Mouse (Mus musculus) heart, embryonic 10.5 days (tissue): ENCODE results near the gene Dnmt3a. TPM values are rescaled to one million over a fixed set of nuclear protein-coding genes. Genes with fewer than 3 reads are reported as not detected.

Experiments used
- DNase-seq: peaks from one replicate; pipeline ENCODE4 v3.0.0-alpha.2; 2017; ENCODE audit warnings: low spot score
- H3K27ac ChIP-seq: fragments of 300-500 bp; sonication (generic); 2 replicates; pipeline ENCODE4 v1.5.1; 2016; ENCODE audit warnings: mild to moderate bottlenecking
- H3K27me3 ChIP-seq: fragments of 300-500 bp; sonication (generic); 2 replicates; pipeline ENCODE4 v1.6.1; 2016; ENCODE audit warnings: mild to moderate bottlenecking; ENCODE audit not compliant: poor library complexity, insufficient read depth, severe bottlenecking
- H3K36me3 ChIP-seq: fragments of 300-500 bp; sonication (generic); 2 replicates; pipeline ENCODE4 v1.6.1; 2016; ENCODE audit warnings: mild to moderate bottlenecking, moderate library complexity
- H3K4me1 ChIP-seq: fragments of 300-500 bp; sonication (generic); 2 replicates; pipeline ENCODE4 v1.6.1; 2016; ENCODE audit warnings: mild to moderate bottlenecking
- H3K4me3 ChIP-seq: fragments of 300-500 bp; sonication (generic); 2 replicates; pipeline ENCODE4 v1.5.1; 2016; ENCODE audit warnings: mild to moderate bottlenecking, moderate library complexity
- H3K9me3 ChIP-seq: fragments of 300-500 bp; sonication (generic); 2 replicates; pipeline ENCODE4 v1.6.1; 2016; ENCODE audit warnings: mild to moderate bottlenecking, moderate library complexity
- WGBS: fragments of 180-500 bp; shearing (Covaris S2); methylation state at CpG from one replicate; pipeline ENCODE4 v1.1.7; 2016; 5-methylcytosine and 5-hydroxymethylcytosine counted together
- polyA plus RNA-seq: library from polyadenylated mRNA; unstranded; fragments of >200 nt; fragmentation: Nextera tagmentation; extraction: Ambion mirVana; gene quantifications from 2 replicates; pipeline ENCODE4 v1.2.1, GENCODE M21; 2016

Gene Dnmt3a
- polyA plus RNA-seq, 1 experiment from 2014 or later = 154 TPM

DNA sequence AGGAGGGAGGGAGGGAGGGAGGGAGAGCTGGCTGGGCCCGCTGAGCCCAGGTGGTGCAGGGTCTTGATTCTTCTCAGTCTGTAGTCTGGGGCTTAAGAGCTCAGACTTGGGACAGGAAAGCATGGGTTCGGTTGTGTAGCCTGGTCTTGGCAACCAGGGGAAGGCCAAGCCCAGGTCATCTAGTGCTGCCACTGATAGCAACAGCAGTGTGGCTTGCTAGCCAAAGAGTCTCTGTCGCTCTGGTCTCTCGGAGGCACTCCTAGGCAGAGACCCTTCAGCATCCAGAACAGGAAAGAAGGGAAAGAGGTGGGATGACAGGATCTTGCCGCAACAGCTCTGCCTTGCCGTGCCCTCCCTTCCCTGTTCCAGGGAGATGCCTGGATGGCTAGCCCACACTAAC is 6.4 kb downstream of the Dnmt3a start:
- 41% methylated on average over 6 of the region's 6 CpGs for WGBS
- Histone ChIP-seq H3K27me3 (no peaks in the 10 kb centered on the region), H3K27ac (peak overlapping the region; percentile 36; the same call in 1 of the 2 replicates), H3K4me1 (peaks cover 71% of the 10 kb centered on the region), H3K9me3 (no peaks in the 10 kb centered on the region), H3K4me3 (no peak overlapping the region), H3K36me3 (no peaks in the 10 kb centered on the region)
- DNase-seq = no peak

GRCm38 (mm10) chr12:3813138-3813537 is 7.3 kb downstream of the Dnmt3a start:
- H3K27ac ChIP-seq = no peak overlapping the region
- no peaks in the 10 kb centered on the region for H3K27me3 ChIP-seq
- no peak for DNase-seq
- no peak overlapping the region for H3K4me3 ChIP-seq
- H3K36me3 ChIP-seq = peaks cover 6% of the 10 kb centered on the region; the same call in 1 of the 2 replicates
- WGBS = 82% methylated on average over 8 of the region's 8 CpGs
- H3K4me1 ChIP-seq = peaks cover 69% of the 10 kb centered on the region
- H3K9me3 ChIP-seq = no peaks in the 10 kb centered on the region

GRCm38 (mm10) chr12:3815386-3815785 is 9.6 kb downstream of the Dnmt3a start:
- H3K36me3 ChIP-seq = peaks cover 8% of the 10 kb centered on the region; the same call in 1 of the 2 replicates
- H3K9me3 ChIP-seq = no peaks in the 10 kb centered on the region
- peaks cover 61% of the 10 kb centered on the region for H3K4me1 ChIP-seq
- DNase-seq = no peak
- H3K4me3 ChIP-seq = no peak overlapping the region
- no peak overlapping the region for H3K27ac ChIP-seq
- no peaks in the 10 kb centered on the region for H3K27me3 ChIP-seq
- 45% methylated on average over 6 of the region's 6 CpGs for WGBS

DNA sequence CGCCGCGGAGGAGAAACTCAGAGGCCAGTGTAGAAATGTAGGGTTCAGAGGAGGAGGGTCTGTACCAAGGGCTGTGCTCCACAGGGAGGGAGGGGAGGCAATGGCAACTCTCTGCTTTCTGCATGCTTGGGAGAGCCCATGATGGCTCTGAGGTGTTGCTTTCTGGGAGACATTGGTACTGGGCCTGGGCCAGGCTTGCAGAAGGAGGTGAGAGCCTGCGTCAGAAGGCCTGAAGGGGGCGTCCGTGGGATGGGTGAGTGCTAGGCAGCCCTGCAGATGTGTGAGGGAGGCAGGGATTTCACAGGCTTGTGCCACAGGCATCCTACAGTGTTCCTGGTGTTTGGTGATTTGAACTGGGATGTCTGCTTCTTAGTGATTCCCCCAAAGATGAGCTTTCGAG is 11.2 kb downstream of the Dnmt3a start:
- H3K4me3 ChIP-seq = no peak overlapping the region
- H3K27me3 ChIP-seq = no peaks in the 10 kb centered on the region
- H3K36me3 ChIP-seq = peaks cover 8% of the 10 kb centered on the region; the same call in 1 of the 2 replicates
- 58% methylated on average over 7 of the region's 7 CpGs for WGBS
- H3K27ac ChIP-seq = no peak overlapping the region
- H3K4me1 ChIP-seq = peaks cover 51% of the 10 kb centered on the region
- DNase-seq = no peak
- H3K9me3 ChIP-seq = no peaks in the 10 kb centered on the region

GRCm38 (mm10) chr12:3817566-3817965 is 11.8 kb downstream of the Dnmt3a start:
- Histone ChIP-seq H3K27ac (no peak overlapping the region), H3K36me3 (peaks cover 8% of the 10 kb centered on the region; the same call in 1 of the 2 replicates), H3K4me3 (no peak overlapping the region), H3K9me3 (no peaks in the 10 kb centered on the region), H3K27me3 (no peaks in the 10 kb centered on the region), H3K4me1 (peaks cover 48% of the 10 kb centered on the region)
- no peak for DNase-seq
- WGBS = 84% methylated on average over 5 of the region's 5 CpGs

- Histone ChIP-seq H3K9me3 (no peaks in the 10 kb centered on the region), H3K36me3 (peaks cover 8% of the 10 kb centered on the region; the same call in 1 of the 2 replicates), H3K4me3 (0 out of 2 replicates have a peak overlapping the region, but pooled peaks have one; percentile 13), H3K27me3 (no peaks in the 10 kb centered on the region), H3K4me1 (peaks cover 65% of the 10 kb centered on the region), H3K27ac (peak overlapping the region; percentile 54; the same call in 1 of the 2 replicates)
- no peak for DNase-seq
- 41% methylated on average over 4 of the region's 4 CpGs for WGBS
Observed at GRCm38 (mm10) chr12:3819899-3820298, 14.1 kb downstream of the Dnmt3a start.

DNA sequence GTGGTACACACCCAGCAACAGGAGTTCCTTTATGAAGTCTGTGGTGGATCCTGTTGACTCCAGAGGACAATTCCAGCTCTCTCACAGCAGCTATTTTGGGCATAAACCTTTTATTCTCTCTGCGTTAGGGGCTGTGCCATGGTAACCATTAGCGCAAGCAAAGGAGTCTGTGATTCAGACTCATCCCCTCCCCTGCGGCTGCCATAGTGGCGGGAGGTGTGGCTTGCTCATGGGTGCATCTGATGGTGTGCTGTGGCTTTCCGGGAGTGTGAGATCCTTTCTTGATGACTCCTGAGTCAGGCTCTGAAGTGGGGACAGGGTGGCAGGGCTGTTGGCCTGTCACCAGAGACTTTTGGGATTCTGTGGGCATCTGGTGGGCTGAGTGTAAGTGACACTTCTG is 17.6 kb downstream of the Dnmt3a start:
- Histone ChIP-seq H3K27ac (peak overlapping the region; percentile 3; the same call in 1 of the 2 replicates), H3K4me1 (peaks cover 68% of the 10 kb centered on the region), H3K36me3 (no peaks in the 10 kb centered on the region), H3K27me3 (no peaks in the 10 kb centered on the region), H3K4me3 (no peak overlapping the region), H3K9me3 (no peaks in the 10 kb centered on the region)
- 43% methylated on average over 5 of the region's 5 CpGs for WGBS
- no peak for DNase-seq

- no peak for DNase-seq
- H3K4me1 ChIP-seq = peaks cover 62% of the 10 kb centered on the region
- H3K27ac ChIP-seq = no peak overlapping the region; the same call in 1 of the 2 replicates
- H3K4me3 ChIP-seq = peak overlapping the region; percentile 31; the same call in 1 of the 2 replicates
- no peaks in the 10 kb centered on the region; the same call in 1 of the 2 replicates for H3K36me3 ChIP-seq
- H3K9me3 ChIP-seq = no peaks in the 10 kb centered on the region
- 69% methylated on average over 5 of the region's 5 CpGs for WGBS
- no peaks in the 10 kb centered on the region for H3K27me3 ChIP-seq
Observed at GRCm38 (mm10) chr12:3824906-3825713, 19.3 kb downstream of the Dnmt3a start.

GRCm38 (mm10) chr12:3825714-3826080 is 19.9 kb downstream of the Dnmt3a start:
- Histone ChIP-seq H3K4me1 (peaks cover 59% of the 10 kb centered on the region), H3K9me3 (no peaks in the 10 kb centered on the region), H3K36me3 (no peaks in the 10 kb centered on the region; the same call in 1 of the 2 replicates), H3K27ac (no peak overlapping the region; the same call in 1 of the 2 replicates), H3K4me3 (peak overlapping the region; percentile 31; the same call in 1 of the 2 replicates), H3K27me3 (no peaks in the 10 kb centered on the region)
- 24% methylated on average over 12 of the region's 12 CpGs for WGBS
- no peak for DNase-seq

GRCm38 (mm10) chr12:3827771-3828170 is 22.0 kb downstream of the Dnmt3a start:
- H3K9me3 ChIP-seq = no peaks in the 10 kb centered on the region
- no peaks in the 10 kb centered on the region for H3K27me3 ChIP-seq
- no peaks in the 10 kb centered on the region; the same call in 1 of the 2 replicates for H3K36me3 ChIP-seq
- H3K4me3 ChIP-seq = no peak overlapping the region
- peaks cover 59% of the 10 kb centered on the region for H3K4me1 ChIP-seq
- H3K27ac ChIP-seq = peak overlapping the region; percentile 17; the same call in 1 of the 2 replicates
- no peak for DNase-seq
- WGBS = 47% methylated on average over 5 of the region's 5 CpGs

GRCm38 (mm10) chr12:3833059-3833760 is 27.4 kb downstream of the Dnmt3a start:
- H3K4me1 ChIP-seq = peaks cover 55% of the 10 kb centered on the region
- peak overlapping the region; percentile 88; the same call in 1 of the 2 replicates for H3K27ac ChIP-seq
- H3K4me3 ChIP-seq = peak overlapping the region; percentile 48
- no peak for DNase-seq
- H3K9me3 ChIP-seq = no peaks in the 10 kb centered on the region
- no peaks in the 10 kb centered on the region for H3K27me3 ChIP-seq
- H3K36me3 ChIP-seq = peaks cover 26% of the 10 kb centered on the region
- 55% methylated on average over 7 of the region's 7 CpGs for WGBS

- DNase-seq = no peak
- Histone ChIP-seq H3K36me3 (peaks cover 33% of the 10 kb centered on the region), H3K27ac (peak overlapping the region; percentile 88), H3K27me3 (no peaks in the 10 kb centered on the region), H3K4me1 (peaks cover 50% of the 10 kb centered on the region), H3K9me3 (no peaks in the 10 kb centered on the region), H3K4me3 (peak overlapping the region; percentile 48)
- 11% methylated on average over 8 of the region's 8 CpGs for WGBS
Observed at GRCm38 (mm10) chr12:3833851-3834273, 28.1 kb downstream of the Dnmt3a start.
